Mouse (Mus musculus) embryonic facial prominence, embryonic 11.5 days (tissue): ENCODE results near the gene Kptn. TPM values are rescaled to one million over a fixed set of nuclear protein-coding genes. Genes with fewer than 3 reads are reported as not detected.

Experiments used
- ATAC-seq: fragments of 200-750 bp; cut with Nextera tagmentation; replicated peaks from 2 replicates; pipeline ENCODE4 v1.8.0; 2017; ENCODE audit warnings: low read depth; ENCODE audit not compliant: insufficient number of reproducible peaks, low FRiP score, low TSS enrichment
- DNase-seq: peaks from one replicate; pipeline ENCODE4 v3.0.0-alpha.2; 2015; ENCODE audit warnings: low spot score
- H3K27ac ChIP-seq: fragments of 300-500 bp; sonication (generic); replicated peaks from 2 replicates; pipeline ENCODE4 v1.5.1; 2014; ENCODE audit warnings: mild to moderate bottlenecking, low read depth, low read length, control low read depth
- H3K27me3 ChIP-seq: fragments of 300-500 bp; sonication (generic); 2 replicates; pipeline ENCODE4 v1.6.1; 2014; ENCODE audit warnings: mild to moderate bottlenecking, low read length, moderate library complexity, mixed read lengths; ENCODE audit not compliant: control insufficient read depth, insufficient read depth
- H3K36me3 ChIP-seq: fragments of 300-500 bp; sonication (generic); replicated peaks from 2 replicates; pipeline ENCODE4 v1.6.1; 2014; ENCODE audit warnings: low read depth, mild to moderate bottlenecking, low read length, moderate library complexity, mixed read lengths; ENCODE audit not compliant: control insufficient read depth, insufficient read depth
- H3K4me1 ChIP-seq: fragments of 300-500 bp; sonication (generic); 2 replicates; pipeline ENCODE4 v1.6.1; 2014; ENCODE audit warnings: low read length, mixed read lengths; ENCODE audit not compliant: control insufficient read depth, insufficient read depth
- H3K4me2 ChIP-seq: fragments of 300-500 bp; sonication (generic); 2 replicates; pipeline ENCODE4 v1.6.1; 2014; ENCODE audit warnings: low read depth, mild to moderate bottlenecking, control low read depth, low read length, moderate library complexity
- H3K4me3 ChIP-seq: fragments of 300-500 bp; sonication (generic); 2 replicates; pipeline ENCODE4 v1.5.1; 2014; ENCODE audit warnings: low read depth, low read length, control low read depth
- H3K9ac ChIP-seq: fragments of 300-500 bp; sonication (generic); replicated peaks from 2 replicates; pipeline ENCODE4 v1.6.1; 2014; ENCODE audit warnings: mild to moderate bottlenecking, control low read depth, low read length
- H3K9me3 ChIP-seq: fragments of 300-500 bp; sonication (generic); replicated peaks from 2 replicates; pipeline ENCODE4 v1.6.1; 2016; ENCODE audit warnings: mild to moderate bottlenecking, low read length, inconsistent platforms, mixed read lengths; ENCODE audit not compliant: control insufficient read depth
- WGBS: fragments of 180-500 bp; shearing (Covaris S2); extraction: QIAGEN DNeasy Blood & Tissue Kit; methylation state at CpG from one replicate; pipeline ENCODE4 v1.1.7; 2014; 5-methylcytosine and 5-hydroxymethylcytosine counted together
- polyA plus RNA-seq: library from polyadenylated mRNA; unstranded; fragments of >200 nt; fragmentation: Nextera tagmentation; extraction: Ambion mirVana; gene quantifications from 2 replicates; pipeline ENCODE4 v1.2.1, GENCODE M21; 2014

Kptn gene
- polyA plus RNA-seq, 1 experiment from 2014 or later = 22.1 TPM

GRCm38 (mm10) chr7:16174597-16175541 is 55.2 kb downstream of the Kptn start, which contains the start of gene Meis3:
Gene Meis3 (plus strand): TSS chr7:16175090.
- H3K9me3 ChIP-seq = no peaks in the 10 kb centered on the region
- peak within 1 kb of the TSS; percentile 28 for H3K27ac ChIP-seq
- H3K27me3 ChIP-seq = no peaks in the 10 kb centered on the region
- WGBS = under 1% methylated on average over 42 of the region's 42 CpGs
- H3K36me3 ChIP-seq = no peaks in the 10 kb centered on the region
- H3K4me3 ChIP-seq = peak within 1 kb of the TSS; percentile 55
- H3K4me2 ChIP-seq = peak within 1 kb of the TSS; percentile 82
- ATAC-seq (peak; percentile 88), DNase-seq (peak; percentile 74)
- no peaks in the 10 kb centered on the region for H3K4me1 ChIP-seq
- peak within 1 kb of the TSS; percentile 74 for H3K9ac ChIP-seq

- Histone ChIP-seq H3K4me3 (peak overlapping the region; percentile 55), H3K4me1 (no peaks in the 10 kb centered on the region), H3K4me2 (peak overlapping the region; percentile 82), H3K9me3 (no peaks in the 10 kb centered on the region), H3K9ac (peak overlapping the region; percentile 74), H3K27ac (0 out of 2 replicates have a peak overlapping the region, but pooled peaks have one; percentile 28), H3K27me3 (no peaks in the 10 kb centered on the region), H3K36me3 (no peaks in the 10 kb centered on the region)
- WGBS = 0% methylated on average over 10 of the region's 10 CpGs
- peak; percentile 19 for ATAC-seq
- DNase-seq = no peak
These were observed 55.8 kb downstream of the Kptn start for GRCm38 (mm10) chr7:16175542-16175931.

Other genes with a start within 250 kb of the Kptn start
- gene Crx, start 239.9 kb upstream of the Kptn start, polyA plus RNA-seq = 0.10 TPM in 1 of 2 replicates, not detected in the other
- not detected in 2 replicates for gene Crxos, start 237.3 kb upstream of the Kptn start, polyA plus RNA-seq
- gene Selenow, start 197.5 kb upstream of the Kptn start, polyA plus RNA-seq = 981 and 984 TPM in 2 replicates
- 190 and 194 TPM in 2 replicates for gene Nop53, start 173.8 kb upstream of the Kptn start, polyA plus RNA-seq
- 10.2 and 10.6 TPM in 2 replicates for gene Ehd2, start 152.3 kb upstream of the Kptn start, polyA plus RNA-seq
- gene Bicra, start 72.0 kb upstream of the Kptn start, polyA plus RNA-seq = 4.2 and 5.9 TPM in 2 replicates
- gene Zfp541, start 58.1 kb upstream of the Kptn start, polyA plus RNA-seq = not detected in 2 replicates
- gene Napa, start 21.4 kb upstream of the Kptn start, polyA plus RNA-seq = 147 and 168 TPM in 2 replicates
- gene Slc8a2, start 9.9 kb downstream of the Kptn start, polyA plus RNA-seq = 0.25 and 0.42 TPM in 2 replicates
- gene Meis3, start 55.2 kb downstream of the Kptn start, polyA plus RNA-seq = 34.0 and 47.1 TPM in 2 replicates
- gene Dhx34, start 102.1 kb downstream of the Kptn start, polyA plus RNA-seq = 6.6 and 9.9 TPM in 2 replicates
- 0.14 TPM in 1 of 2 replicates, not detected in the other for gene C5ar2, start 124.3 kb downstream of the Kptn start, polyA plus RNA-seq
- 0.71 and 1.00 TPM in 2 replicates for gene C5ar1, start 139.6 kb downstream of the Kptn start, polyA plus RNA-seq
- 9.3 TPM in 2 replicates for gene Inafm1, start 153.7 kb downstream of the Kptn start, polyA plus RNA-seq
- 16.2 and 16.7 TPM in 2 replicates for gene Ccdc9, start 166.9 kb downstream of the Kptn start, polyA plus RNA-seq
- 4.6 and 5.9 TPM in 2 replicates for gene Bbc3, start 188.5 kb downstream of the Kptn start, polyA plus RNA-seq